Mouse (Mus musculus): ENCODE results near the gene Sh3bp1.

- TF ChIP-seq CTCF (IDR thresholded peaks at IDR 0.05; ENCODE audit: low read depth) (no peak), EP300 (optimal IDR thresholded peaks at IDR 0.05) (no peak)
Observed at GRCm38 (mm10) chr15:78923585-78923984, 24.0 kb downstream of the Sh3bp1 start.

All from stomach, postnatal 0 days (tissue).